Mouse (Mus musculus) C2C12 (cell line): Measurements from ENCODE around the gene Adgrv1.
"Not testable (repeated sequence)": the region's sequence is repeated elsewhere in the genome, so short reads cannot be mapped to it uniquely, and the experiment has no call there.

Experiments used
- CEBPB ChIP-seq: IDR thresholded peaks from one replicate; pipeline ENCODE4 v1.6.1; 2011; ENCODE audit warnings: low read depth, mild to moderate bottlenecking, control low read depth, moderate library complexity
- CTCF ChIP-seq: IDR thresholded peaks from one replicate; pipeline ENCODE4 v1.5.1; 2011; ENCODE audit not compliant: control insufficient read depth, insufficient read depth, insufficient read length
- FOSL1 ChIP-seq: IDR thresholded peaks from one replicate; pipeline ENCODE4 v1.8.0; 2011; ENCODE audit warnings: mild to moderate bottlenecking, low read length; ENCODE audit not compliant: poor library complexity, insufficient read depth, severe bottlenecking
- MAX ChIP-seq: IDR thresholded peaks from one replicate; pipeline ENCODE4 v1.6.1; 2011; ENCODE audit warnings: mild to moderate bottlenecking, control low read depth
- MYOD1 ChIP-seq: IDR thresholded peaks from one replicate; pipeline ENCODE4 v1.6.1; 2011; ENCODE audit warnings: low read depth; ENCODE audit not compliant: control insufficient read depth, insufficient read length
- MYOG ChIP-seq: IDR thresholded peaks from one replicate; pipeline ENCODE4 v1.6.1; 2011; ENCODE audit not compliant: control insufficient read depth, insufficient read length; ENCODE audit errors: extremely low read depth
- USF1 ChIP-seq: IDR thresholded peaks from one replicate; pipeline ENCODE4 v1.6.1; 2011; ENCODE audit warnings: low read depth, mild to moderate bottlenecking, control low read depth, moderate library complexity

- TF ChIP-seq USF1, MAX, CTCF, MYOD1, MYOG, CEBPB, FOSL1: not testable (repeated sequence)
Observed at GRCm38 (mm10) chr13:81267489-81267888, 365.5 kb downstream of the Adgrv1 start.
